Mouse (Mus musculus): ENCODE results near the gene Fbxo27. TPM values are rescaled to one million over a fixed set of nuclear protein-coding genes. Genes with fewer than 3 reads are reported as not detected.

The Fbxo27 gene
- polyA plus RNA-seq, 1 experiment = 26.5 TPM

DNA sequence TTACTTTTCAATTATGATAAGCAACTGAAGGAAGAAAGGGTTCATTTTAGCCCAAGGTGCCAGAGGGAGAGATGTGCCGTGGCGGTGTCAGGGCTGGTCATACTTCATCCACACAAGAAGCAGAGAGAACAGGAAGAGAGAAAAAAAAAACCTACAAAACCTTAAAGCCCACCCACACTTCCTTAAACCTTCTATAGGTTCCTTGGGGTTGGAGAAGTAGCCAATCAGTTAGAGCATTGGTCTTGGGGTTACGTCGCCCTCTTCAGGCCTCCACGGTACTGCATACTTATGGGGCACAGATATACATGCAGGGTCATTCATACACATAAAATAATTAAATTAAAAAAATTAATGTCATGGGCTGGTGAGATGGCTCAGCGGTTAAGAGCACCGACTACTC lies 29.4 kb downstream of the Fbxo27 start:
- H3K36me3 ChIP-seq (ENCODE audit: control insufficient read depth, insufficient read depth, low read length) = no peaks in the 10 kb centered on the region
- H3K27ac ChIP-seq (ENCODE audit: control insufficient read depth, insufficient read depth, low read length) = no peak overlapping the region
- no peak for TF ChIP-seq CTCF (IDR thresholded peaks at IDR 0.05; ENCODE audit: borderline replicate concordance, control insufficient read depth, extremely low read depth, insufficient read depth, low read length, poor library complexity)
- no peak for TF ChIP-seq POLR2A (IDR thresholded peaks at IDR 0.05; ENCODE audit: control insufficient read depth, extremely low read depth, insufficient read depth, low read length, poor library complexity)
- no peaks in the 10 kb centered on the region for H3K27me3 ChIP-seq (ENCODE audit: control insufficient read depth, insufficient read depth, low read length)
- H3K4me3 ChIP-seq (ENCODE audit: control insufficient read depth, insufficient read depth, low read length) = no peak overlapping the region
- peaks cover 15% of the 10 kb centered on the region for H3K4me1 ChIP-seq (replicated peaks; ENCODE audit: control insufficient read depth, insufficient read depth, low read length)
- DNase-seq = no peak
- WGBS = 98% methylated on average over 7 of the region's 7 CpGs

DNA sequence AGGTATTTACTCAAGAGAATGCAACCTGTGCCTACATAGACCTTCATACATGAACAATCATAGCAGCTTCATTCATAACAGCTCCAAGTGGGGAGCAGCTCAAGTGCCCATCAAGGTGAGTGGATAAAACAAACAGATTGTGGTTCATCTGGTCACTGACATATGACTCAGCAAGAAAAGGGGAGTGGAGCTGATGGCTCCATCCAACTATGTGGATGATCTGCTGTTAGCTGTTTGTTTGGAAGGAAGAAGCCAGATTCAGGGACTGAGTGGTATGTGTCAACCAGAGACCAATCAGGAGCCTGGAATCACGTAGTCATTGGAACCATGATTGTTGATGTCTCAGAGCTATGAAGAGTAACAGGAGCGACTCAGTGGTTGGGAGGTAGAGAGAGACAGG lies 32.0 kb downstream of the Fbxo27 start:
- Histone ChIP-seq H3K4me1 (replicated peaks; ENCODE audit: control insufficient read depth, insufficient read depth, low read length) (peaks cover 11% of the 10 kb centered on the region), H3K27me3 (ENCODE audit: control insufficient read depth, insufficient read depth, low read length) (no peaks in the 10 kb centered on the region), H3K4me3 (ENCODE audit: control insufficient read depth, insufficient read depth, low read length) (no peak overlapping the region), H3K27ac (ENCODE audit: control insufficient read depth, insufficient read depth, low read length) (no peak overlapping the region), H3K36me3 (ENCODE audit: control insufficient read depth, insufficient read depth, low read length) (no peaks in the 10 kb centered on the region)
- TF ChIP-seq CTCF (IDR thresholded peaks at IDR 0.05; ENCODE audit: borderline replicate concordance, control insufficient read depth, extremely low read depth, insufficient read depth, low read length, poor library complexity) = no peak
- no peak for TF ChIP-seq POLR2A (IDR thresholded peaks at IDR 0.05; ENCODE audit: control insufficient read depth, extremely low read depth, insufficient read depth, low read length, poor library complexity)
- no peak for DNase-seq
- 99% methylated on average over 2 of the region's 2 CpGs for WGBS

DNA sequence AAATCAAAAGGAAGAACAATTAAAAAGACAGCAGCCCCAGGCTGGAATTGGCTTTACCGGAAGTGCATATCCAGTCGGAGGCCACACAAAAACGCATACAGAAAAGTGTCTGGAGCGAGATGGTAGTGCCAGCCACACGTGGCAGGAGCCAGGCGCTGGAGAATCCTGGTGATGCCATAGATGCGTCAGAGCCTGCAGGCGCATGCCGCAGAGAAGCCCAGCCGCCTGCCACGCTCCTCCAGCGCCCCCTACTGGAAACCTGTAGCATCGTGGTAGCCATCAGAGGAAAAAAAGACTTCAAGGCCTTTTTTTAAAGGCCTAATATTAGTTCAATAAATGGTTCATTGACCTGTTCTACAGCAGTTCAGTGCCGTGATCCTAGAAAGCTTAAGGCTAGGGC lies 34.0 kb downstream of the Fbxo27 start:
- Histone ChIP-seq H3K27me3 (ENCODE audit: control insufficient read depth, insufficient read depth, low read length) (no peaks in the 10 kb centered on the region), H3K27ac (ENCODE audit: control insufficient read depth, insufficient read depth, low read length) (no peak overlapping the region), H3K4me1 (replicated peaks; ENCODE audit: control insufficient read depth, insufficient read depth, low read length) (no peaks in the 10 kb centered on the region), H3K4me3 (ENCODE audit: control insufficient read depth, insufficient read depth, low read length) (no peak overlapping the region), H3K36me3 (ENCODE audit: control insufficient read depth, insufficient read depth, low read length) (no peaks in the 10 kb centered on the region)
- DNase-seq = peak; percentile 78
- no peak for TF ChIP-seq POLR2A (IDR thresholded peaks at IDR 0.05; ENCODE audit: control insufficient read depth, extremely low read depth, insufficient read depth, low read length, poor library complexity)
- TF ChIP-seq CTCF (IDR thresholded peaks at IDR 0.05; ENCODE audit: borderline replicate concordance, control insufficient read depth, extremely low read depth, insufficient read depth, low read length, poor library complexity) = peak; percentile 94
- WGBS = 19% methylated on average over 14 of the region's 14 CpGs

DNA sequence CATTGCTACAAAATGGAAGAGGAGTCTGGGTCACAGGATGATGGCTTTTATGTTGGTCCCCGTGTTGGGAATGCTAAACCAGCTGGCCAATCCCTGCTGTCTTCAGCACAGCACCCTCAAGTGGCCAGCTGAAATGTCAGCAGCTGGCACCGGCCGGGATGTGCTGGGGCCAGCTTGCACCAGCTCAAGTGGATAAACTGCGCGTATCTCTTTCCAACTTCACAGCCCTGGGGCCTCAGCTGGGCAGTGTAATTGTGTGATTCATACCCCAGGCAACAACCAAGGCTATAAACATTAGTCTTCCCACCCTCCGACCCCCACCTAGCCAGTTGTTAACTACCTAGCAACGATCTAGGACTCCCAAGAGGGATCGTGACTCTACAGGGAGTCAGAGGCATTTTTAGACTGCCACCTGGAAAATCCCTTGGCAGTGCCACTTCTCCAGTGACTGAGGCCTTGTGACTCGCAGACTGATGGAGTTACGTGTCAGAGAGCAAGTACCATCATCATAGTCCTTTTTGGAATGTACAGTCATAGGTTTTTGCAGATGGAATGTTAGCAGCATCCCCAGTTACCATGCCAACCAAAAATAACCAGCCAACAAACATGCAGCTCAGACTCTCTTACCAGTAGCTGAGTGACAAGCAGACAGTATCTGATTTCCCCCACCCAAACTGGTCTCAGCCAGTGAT lies 35.1 kb downstream of the Fbxo27 start:
- WGBS = 80% methylated on average over 10 of the region's 10 CpGs
- TF ChIP-seq POLR2A (IDR thresholded peaks at IDR 0.05; ENCODE audit: control insufficient read depth, extremely low read depth, insufficient read depth, low read length, poor library complexity) (no peak), CTCF (IDR thresholded peaks at IDR 0.05; ENCODE audit: borderline replicate concordance, control insufficient read depth, extremely low read depth, insufficient read depth, low read length, poor library complexity) (no peak)
- DNase-seq = no peak

DNA sequence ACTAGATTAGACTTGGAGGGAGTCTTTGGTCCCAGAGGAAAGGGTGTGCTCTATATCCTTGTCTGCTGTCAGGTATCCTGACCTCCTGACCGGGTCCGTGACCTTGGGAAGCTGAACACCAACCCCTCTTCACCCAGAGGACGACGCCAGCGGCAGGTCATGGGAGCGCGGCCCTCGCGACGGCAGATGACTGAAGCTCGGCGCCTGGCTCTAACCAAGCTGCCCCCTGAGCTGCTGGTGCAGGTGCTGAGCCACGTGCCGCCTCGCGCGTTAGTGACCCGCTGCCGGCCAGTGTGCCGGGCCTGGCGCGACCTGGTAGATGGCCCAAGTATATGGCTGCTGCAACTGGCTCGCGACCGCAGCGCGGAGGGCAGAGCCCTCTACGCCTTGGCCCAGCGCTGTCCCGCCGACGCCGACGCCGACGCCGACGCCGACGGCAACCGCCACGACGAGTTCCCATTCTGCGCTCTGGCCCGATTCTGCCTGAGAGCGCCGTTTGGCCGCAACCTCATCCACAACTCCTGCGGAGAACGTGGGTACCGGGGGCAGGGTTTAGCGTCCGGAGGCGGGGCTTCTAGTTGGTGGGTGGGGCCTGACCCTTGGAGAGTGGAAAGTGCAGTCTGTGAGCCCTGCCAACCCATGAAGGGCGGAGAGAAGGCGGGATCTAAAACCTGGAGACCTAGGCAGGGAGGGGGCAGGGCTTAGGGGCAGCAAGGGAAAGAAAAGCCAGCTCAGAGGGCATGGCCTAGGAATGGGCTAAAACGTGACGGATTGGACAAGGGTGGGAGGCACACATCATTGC lies 39.9 kb downstream of the Fbxo27 start:
- TF ChIP-seq POLR2A (IDR thresholded peaks at IDR 0.05; ENCODE audit: control insufficient read depth, extremely low read depth, insufficient read depth, low read length, poor library complexity) (no peak), CTCF (IDR thresholded peaks at IDR 0.05; ENCODE audit: borderline replicate concordance, control insufficient read depth, extremely low read depth, insufficient read depth, low read length, poor library complexity) (no peak)
- Histone ChIP-seq H3K27me3 (ENCODE audit: control insufficient read depth, insufficient read depth, low read length) (no peaks in the 10 kb centered on the region), H3K27ac (ENCODE audit: control insufficient read depth, insufficient read depth, low read length) (no peak overlapping the region), H3K4me1 (replicated peaks; ENCODE audit: control insufficient read depth, insufficient read depth, low read length) (peaks cover 12% of the 10 kb centered on the region), H3K36me3 (ENCODE audit: control insufficient read depth, insufficient read depth, low read length) (no peaks in the 10 kb centered on the region), H3K4me3 (ENCODE audit: control insufficient read depth, insufficient read depth, low read length) (peak overlapping the region; percentile 30)
- 26% methylated on average over 58 of the region's 58 CpGs for WGBS
- DNase-seq = peak; percentile 71

More for the DNA sequence above, 35.1 kb downstream of the Fbxo27 start:
- no peak overlapping the region for H3K4me3 ChIP-seq (ENCODE audit: control insufficient read depth, insufficient read depth, low read length)
- H3K27ac ChIP-seq (ENCODE audit: control insufficient read depth, insufficient read depth, low read length) = no peak overlapping the region
- H3K36me3 ChIP-seq (ENCODE audit: control insufficient read depth, insufficient read depth, low read length) = no peaks in the 10 kb centered on the region
- H3K4me1 ChIP-seq (replicated peaks; ENCODE audit: control insufficient read depth, insufficient read depth, low read length) = peaks cover 6% of the 10 kb centered on the region
- no peaks in the 10 kb centered on the region for H3K27me3 ChIP-seq (ENCODE audit: control insufficient read depth, insufficient read depth, low read length)

- Histone ChIP-seq H3K27me3 (ENCODE audit: control insufficient read depth, insufficient read depth, low read length) (no peaks in the 10 kb centered on the region), H3K4me3 (ENCODE audit: control insufficient read depth, insufficient read depth, low read length) (peak overlapping the region; percentile 30; the same call in 1 of the 2 replicates), H3K4me1 (replicated peaks; ENCODE audit: control insufficient read depth, insufficient read depth, low read length) (peaks cover 12% of the 10 kb centered on the region), H3K36me3 (ENCODE audit: control insufficient read depth, insufficient read depth, low read length) (no peaks in the 10 kb centered on the region), H3K27ac (ENCODE audit: control insufficient read depth, insufficient read depth, low read length) (no peak overlapping the region)
- TF ChIP-seq POLR2A (IDR thresholded peaks at IDR 0.05; ENCODE audit: control insufficient read depth, extremely low read depth, insufficient read depth, low read length, poor library complexity) = no peak
- no peak for TF ChIP-seq CTCF (IDR thresholded peaks at IDR 0.05; ENCODE audit: borderline replicate concordance, control insufficient read depth, extremely low read depth, insufficient read depth, low read length, poor library complexity)
- DNase-seq = no peak
- 52% methylated on average over 11 of the region's 11 CpGs for WGBS
These were observed 40.6 kb downstream of the Fbxo27 start for GRCm38 (mm10) chr7:28733211-28733610.

All from thymus, adult 2 months (tissue).